Mouse (Mus musculus): ENCODE results near the gene Tmem44. TPM values are rescaled to one million over a fixed set of nuclear protein-coding genes. Genes with fewer than 3 reads are reported as not detected.

Tmem44 gene
- polyA plus RNA-seq, 1 experiment from 2014 or later: 39.3 TPM

GRCm38 (mm10) chr16:30575815-30576214, 25.2 kb upstream of the Tmem44 start:
- H3K27ac ChIP-seq: no peak overlapping the region

DNA sequence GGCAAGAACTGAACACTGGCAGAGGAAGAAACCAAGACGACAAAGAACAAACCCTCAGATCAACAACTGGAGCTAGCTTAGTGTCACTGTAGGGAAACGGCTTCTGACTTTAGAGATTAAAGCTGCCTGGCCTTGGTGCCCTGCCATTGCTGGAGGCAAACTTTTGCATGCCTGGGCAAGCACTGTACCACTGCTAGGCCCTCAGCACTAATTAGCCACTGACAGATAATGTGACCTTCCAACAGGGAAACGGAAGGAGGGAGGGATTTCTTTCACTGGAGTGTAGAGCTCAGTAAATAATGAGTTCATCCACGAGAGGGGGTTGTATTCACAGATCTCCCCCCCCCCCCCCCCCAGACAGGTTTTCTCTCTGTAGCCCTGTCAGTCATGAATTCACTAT, 21.6 kb upstream of the Tmem44 start:
- H3K36me3 ChIP-seq: peaks cover 99% of the 10 kb centered on the region
- H3K4me3 ChIP-seq: no peak overlapping the region
- WGBS: 74% methylated on average over 4 of the region's 4 CpGs
- H3K27ac ChIP-seq: no peak overlapping the region
- no peaks in the 10 kb centered on the region for H3K9me3 ChIP-seq
- no peaks in the 10 kb centered on the region for H3K27me3 ChIP-seq (ENCODE audit: insufficient read depth, poor library complexity, severe bottlenecking)
- no peaks in the 10 kb centered on the region for H3K4me1 ChIP-seq (replicated peaks)
- DNase-seq (ENCODE audit: low spot score): no peak

More at GRCm38 (mm10) chr16:30575815-30576214, 25.2 kb upstream of the Tmem44 start:
- Histone ChIP-seq H3K4me3 (no peak overlapping the region), H3K27me3 (ENCODE audit: insufficient read depth, poor library complexity, severe bottlenecking) (no peaks in the 10 kb centered on the region), H3K9me3 (no peaks in the 10 kb centered on the region), H3K4me1 (replicated peaks) (no peaks in the 10 kb centered on the region), H3K36me3 (peaks cover 100% of the 10 kb centered on the region)
- 91% methylated on average over 7 of the region's 7 CpGs for WGBS
- DNase-seq (ENCODE audit: low spot score): no peak

DNA sequence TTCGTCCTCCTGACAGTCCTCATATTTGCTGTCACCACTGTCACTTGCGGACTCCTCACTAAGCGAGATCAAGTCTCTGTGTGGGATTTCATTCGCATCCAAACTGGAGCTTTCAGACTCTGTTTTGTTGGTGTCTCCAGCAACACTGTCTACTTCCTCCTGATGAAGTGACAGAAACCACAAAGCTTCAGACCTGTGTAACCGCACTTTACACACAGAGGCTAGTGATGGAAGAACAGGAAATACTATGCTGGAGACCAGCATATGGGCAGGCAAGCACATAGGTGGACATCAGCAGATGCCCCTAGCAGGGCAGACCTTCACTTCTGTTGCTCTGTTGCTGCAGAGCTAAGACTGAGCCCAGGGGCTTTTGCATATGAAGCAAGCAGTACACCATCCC, 20.7 kb upstream of the Tmem44 start:
- peaks cover 99% of the 10 kb centered on the region for H3K36me3 ChIP-seq
- H3K27ac ChIP-seq: no peak overlapping the region
- DNase-seq (ENCODE audit: low spot score): no peak
- no peaks in the 10 kb centered on the region for H3K4me1 ChIP-seq (replicated peaks)
- no peaks in the 10 kb centered on the region for H3K27me3 ChIP-seq (ENCODE audit: insufficient read depth, poor library complexity, severe bottlenecking)
- no peak overlapping the region for H3K4me3 ChIP-seq
- whole genome bisulfite sequencing: 96% methylated on average over 5 of the region's 5 CpGs
- H3K9me3 ChIP-seq: no peaks in the 10 kb centered on the region

DNA sequence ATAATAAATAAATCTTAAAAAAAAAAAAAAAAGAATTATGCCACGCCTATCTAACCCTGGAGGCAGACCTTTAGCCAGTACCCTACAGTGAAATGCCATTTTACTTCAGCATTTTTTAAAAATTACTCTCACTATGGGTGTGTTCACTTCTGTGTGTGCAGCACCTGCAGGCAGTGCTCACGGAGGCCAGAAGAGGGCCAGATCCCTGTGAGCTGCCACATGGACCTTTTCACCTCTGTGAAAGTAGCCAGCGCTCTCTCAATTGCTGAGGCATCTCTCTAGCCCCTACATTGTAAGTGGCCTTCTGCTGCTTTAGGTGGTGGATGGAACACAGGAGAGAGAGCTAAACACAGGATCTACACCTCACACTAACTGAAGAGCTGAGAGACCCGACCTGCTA, 19.5 kb upstream of the Tmem44 start:
- Histone ChIP-seq H3K4me1 (replicated peaks) (no peaks in the 10 kb centered on the region), H3K36me3 (peaks cover 99% of the 10 kb centered on the region), H3K27ac (no peak overlapping the region), H3K27me3 (ENCODE audit: insufficient read depth, poor library complexity, severe bottlenecking) (no peaks in the 10 kb centered on the region), H3K4me3 (no peak overlapping the region), H3K9me3 (no peaks in the 10 kb centered on the region)
- no peak for DNase-seq (ENCODE audit: low spot score)
- WGBS: 92% methylated on average over 4 of the region's 4 CpGs

DNA sequence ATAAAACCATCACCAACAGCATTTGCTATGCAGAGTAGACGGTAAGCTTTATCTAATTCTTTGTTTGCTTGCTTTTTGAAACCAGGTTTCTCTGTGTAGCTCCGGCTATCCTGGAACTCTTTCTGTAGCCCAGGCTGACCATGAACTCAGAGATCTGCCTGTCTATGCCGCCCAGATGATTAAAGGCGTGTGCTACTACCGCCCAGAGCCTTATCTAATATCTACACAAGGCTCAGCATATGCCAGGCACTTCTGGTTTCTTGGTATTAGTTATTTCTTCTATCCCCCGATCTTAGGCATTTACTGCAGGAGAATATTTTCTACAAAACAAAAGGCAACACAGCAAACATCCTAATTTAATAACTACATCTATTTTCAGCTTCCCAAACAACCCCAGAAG, 15.0 kb upstream of the Tmem44 start:
- no peaks in the 10 kb centered on the region for H3K4me1 ChIP-seq (replicated peaks)
- no peak for DNase-seq (ENCODE audit: low spot score)
- peaks cover 99% of the 10 kb centered on the region for H3K36me3 ChIP-seq
- H3K27me3 ChIP-seq (ENCODE audit: insufficient read depth, poor library complexity, severe bottlenecking): no peaks in the 10 kb centered on the region
- H3K9me3 ChIP-seq: no peaks in the 10 kb centered on the region
- no peak overlapping the region for H3K27ac ChIP-seq
- WGBS: 94% methylated on average over 6 of the region's 6 CpGs
- H3K4me3 ChIP-seq: no peak overlapping the region

- no peaks in the 10 kb centered on the region for H3K4me1 ChIP-seq (replicated peaks)
- H3K36me3 ChIP-seq: peaks cover 100% of the 10 kb centered on the region
- WGBS: 92% methylated on average over 4 of the region's 4 CpGs
- no peak overlapping the region for H3K27ac ChIP-seq
- DNase-seq (ENCODE audit: low spot score): no peak
- H3K9me3 ChIP-seq: peaks cover 17% of the 10 kb centered on the region; the same call in 1 of the 2 replicates
- no peaks in the 10 kb centered on the region for H3K27me3 ChIP-seq (ENCODE audit: insufficient read depth, poor library complexity, severe bottlenecking)
- H3K4me3 ChIP-seq: no peak overlapping the region
Measured at GRCm38 (mm10) chr16:30560601-30561000, 10.0 kb upstream of the Tmem44 start.

DNA sequence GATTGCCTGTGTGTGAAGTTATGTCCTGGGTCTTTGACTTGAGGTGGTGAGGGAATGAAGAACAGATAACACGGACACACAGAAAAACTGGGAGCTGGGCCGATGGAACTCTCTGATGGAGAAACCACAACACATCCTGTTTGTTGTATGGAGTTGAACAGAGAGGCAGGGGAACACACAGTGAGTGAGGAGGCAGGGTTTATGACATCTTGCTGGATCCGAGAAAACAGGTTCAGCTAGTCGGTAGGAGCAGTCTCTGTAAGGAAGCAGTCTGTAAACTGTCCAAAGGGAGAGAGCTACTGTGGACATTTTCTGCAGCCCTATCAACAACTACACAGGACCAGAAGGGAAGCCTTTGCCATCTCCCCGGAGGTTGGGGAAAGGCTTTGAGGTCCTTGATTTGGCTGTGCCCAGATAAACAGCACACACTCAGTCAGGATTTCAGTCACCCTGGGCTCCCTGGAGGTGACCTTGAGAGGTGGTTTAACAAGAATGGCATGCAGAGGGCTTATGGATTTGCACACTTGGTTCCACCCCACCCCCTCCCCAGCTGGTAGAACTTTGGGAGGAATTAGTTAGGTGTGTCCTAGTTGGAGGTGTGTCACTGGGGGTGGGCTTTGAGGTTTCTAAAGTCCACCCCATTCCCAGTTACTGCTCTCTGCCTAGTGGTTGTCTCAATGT, 8.8 kb upstream of the Tmem44 start:
- H3K36me3 ChIP-seq: peaks cover 93% of the 10 kb centered on the region
- WGBS: 94% methylated on average over 5 of the region's 5 CpGs

GRCm38 (mm10) chr16:30554109-30554508, 3.5 kb upstream of the Tmem44 start:
- peaks cover 31% of the 10 kb centered on the region; the same call in 1 of the 2 replicates for H3K9me3 ChIP-seq
- no peak overlapping the region for H3K4me3 ChIP-seq

More for the DNA sequence above, 8.8 kb upstream of the Tmem44 start:
- DNase-seq (ENCODE audit: low spot score): no peak
- Histone ChIP-seq H3K4me3 (no peak overlapping the region), H3K9me3 (peaks cover 26% of the 10 kb centered on the region; the same call in 1 of the 2 replicates), H3K4me1 (replicated peaks) (no peaks in the 10 kb centered on the region), H3K27me3 (ENCODE audit: insufficient read depth, poor library complexity, severe bottlenecking) (no peaks in the 10 kb centered on the region), H3K27ac (no peak overlapping the region)

DNA sequence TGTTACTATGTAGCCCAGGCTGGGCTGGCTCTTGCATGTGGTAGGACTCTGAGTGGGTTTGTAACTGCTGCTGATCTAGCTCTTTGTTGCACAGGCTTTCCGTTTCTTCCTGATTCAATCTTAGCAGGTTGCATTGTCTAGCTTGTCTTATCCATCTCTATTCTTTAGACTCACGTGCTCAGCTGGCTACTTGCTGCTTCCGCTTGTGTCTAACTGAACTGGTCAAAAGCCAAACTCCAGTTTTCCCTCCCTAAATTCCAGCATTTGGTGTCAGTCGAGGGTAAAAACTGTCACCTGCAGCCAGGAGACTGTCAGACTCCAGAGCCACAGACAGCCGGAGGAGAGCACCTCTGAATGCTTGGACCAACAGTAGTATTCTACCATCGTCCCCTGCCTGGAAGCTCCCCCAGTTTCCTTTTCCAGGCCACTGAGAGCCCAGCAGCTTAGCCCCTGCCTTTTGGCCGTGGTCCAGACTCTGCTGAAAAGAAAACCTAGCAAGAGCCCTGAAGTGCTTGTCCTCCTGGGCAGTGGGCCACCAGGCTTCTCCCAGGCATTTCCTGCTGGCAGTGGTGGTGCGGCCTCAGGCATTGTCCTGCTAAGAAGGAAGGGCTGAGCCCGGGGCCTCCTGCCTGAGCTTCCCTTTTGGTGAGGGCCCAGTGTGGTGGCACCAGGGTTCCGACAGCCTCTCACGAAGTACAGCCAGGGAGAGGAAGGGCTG, 2.1 kb upstream of the Tmem44 start:
- Histone ChIP-seq H3K27ac (peak overlapping the region; percentile 75), H3K4me3 (no peak overlapping the region), H3K4me1 (replicated peaks) (peaks cover 31% of the 10 kb centered on the region), H3K9me3 (peaks cover 31% of the 10 kb centered on the region; the same call in 1 of the 2 replicates), H3K27me3 (ENCODE audit: insufficient read depth, poor library complexity, severe bottlenecking) (peaks cover 21% of the 10 kb centered on the region; the same call in 1 of the 2 replicates), H3K36me3 (peaks cover 26% of the 10 kb centered on the region)
- 42% methylated on average over 11 of the region's 11 CpGs for WGBS
- no peak for DNase-seq (ENCODE audit: low spot score)

More at GRCm38 (mm10) chr16:30554109-30554508, 3.5 kb upstream of the Tmem44 start:
- peaks cover 24% of the 10 kb centered on the region for H3K4me1 ChIP-seq (replicated peaks)
- H3K36me3 ChIP-seq: peaks cover 40% of the 10 kb centered on the region
- no peak overlapping the region for H3K27ac ChIP-seq
- 94% methylated on average over 8 of the region's 8 CpGs for WGBS
- peaks cover 18% of the 10 kb centered on the region; the same call in 1 of the 2 replicates for H3K27me3 ChIP-seq (ENCODE audit: insufficient read depth, poor library complexity, severe bottlenecking)
- DNase-seq (ENCODE audit: low spot score): no peak

DNA sequence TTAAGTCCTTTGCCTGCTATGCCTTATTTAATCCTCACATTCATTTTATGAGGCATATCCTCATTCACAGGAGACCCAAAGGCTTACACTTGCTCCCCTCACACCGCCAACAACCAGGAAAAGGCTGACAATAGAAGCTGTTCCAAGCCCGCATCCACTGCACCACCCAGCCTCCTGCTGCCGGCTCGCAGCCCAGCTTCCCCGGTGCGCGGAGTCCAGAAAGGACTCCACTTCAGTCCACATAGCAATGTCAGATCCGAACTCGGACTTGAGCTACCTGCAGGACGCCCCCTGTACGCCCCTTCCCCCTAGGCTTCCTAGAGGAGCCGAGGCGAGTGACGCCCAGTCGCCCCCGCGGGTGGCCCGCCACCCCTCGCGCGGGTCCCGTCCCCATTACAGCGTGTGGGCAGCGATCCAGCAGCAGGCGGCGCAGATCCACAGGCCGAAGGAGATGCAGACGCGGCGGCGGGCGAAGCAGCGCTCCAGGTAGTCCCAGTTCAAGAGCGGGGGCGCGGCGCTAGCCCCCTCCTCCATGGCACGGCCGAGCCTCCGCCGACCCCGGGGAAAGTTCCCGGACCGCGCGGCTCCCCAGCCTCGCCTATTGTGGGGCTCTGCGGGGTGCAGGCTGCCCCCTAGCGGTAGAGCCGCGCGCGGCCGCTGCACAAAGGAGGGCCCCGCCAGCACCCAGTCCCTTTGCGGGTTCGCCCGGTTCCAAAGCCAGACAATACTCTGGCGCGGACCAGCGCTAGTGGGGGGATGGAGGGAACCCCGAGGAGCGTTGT, 485 bp downstream of the Tmem44 start:
- WGBS: 1% methylated on average over 63 of the region's 63 CpGs
- DNase-seq (ENCODE audit: low spot score): peak; percentile 87
- H3K36me3 ChIP-seq: peaks cover 22% of the 10 kb centered on the region
- peak overlapping the region; percentile 80 for H3K4me3 ChIP-seq
- peak overlapping the region; percentile 97 for H3K27ac ChIP-seq
- peaks cover 21% of the 10 kb centered on the region; the same call in 1 of the 2 replicates for H3K27me3 ChIP-seq (ENCODE audit: insufficient read depth, poor library complexity, severe bottlenecking)
- H3K9me3 ChIP-seq: peaks cover 11% of the 10 kb centered on the region; the same call in 1 of the 2 replicates
- peaks cover 31% of the 10 kb centered on the region for H3K4me1 ChIP-seq (replicated peaks)

DNA sequence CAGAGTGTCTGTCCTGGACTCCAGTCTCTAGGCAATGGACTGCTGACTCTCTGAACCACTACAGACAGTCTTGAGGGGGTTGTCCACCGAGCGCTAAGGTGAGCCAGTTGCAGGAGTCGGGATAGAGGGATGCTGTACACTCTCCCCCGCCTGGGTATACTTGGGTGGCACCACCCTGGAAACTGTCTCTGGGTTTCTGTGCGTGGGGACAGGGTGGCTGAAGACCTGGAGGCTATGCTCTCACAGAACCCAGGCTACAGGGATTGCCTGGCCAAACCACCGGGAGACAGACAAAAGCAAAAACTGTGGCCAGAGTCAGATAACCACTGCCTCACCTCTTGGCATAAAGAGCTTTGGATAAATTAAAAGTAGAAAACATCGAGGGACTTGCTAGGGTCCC, 1.1 kb downstream of the Tmem44 start:
- Histone ChIP-seq H3K4me1 (replicated peaks) (peaks cover 31% of the 10 kb centered on the region), H3K36me3 (peaks cover 28% of the 10 kb centered on the region), H3K27ac (peak overlapping the region; percentile 97), H3K4me3 (peak overlapping the region; percentile 80), H3K9me3 (peaks cover 5% of the 10 kb centered on the region; the same call in 1 of the 2 replicates), H3K27me3 (ENCODE audit: insufficient read depth, poor library complexity, severe bottlenecking) (peaks cover 21% of the 10 kb centered on the region; the same call in 1 of the 2 replicates)
- DNase-seq (ENCODE audit: low spot score): no peak
- WGBS: 81% methylated on average over 7 of the region's 7 CpGs

GRCm38 (mm10) chr16:30548291-30548690, 2.4 kb downstream of the Tmem44 start:
- Histone ChIP-seq H3K36me3 (peaks cover 37% of the 10 kb centered on the region), H3K4me1 (replicated peaks) (peaks cover 31% of the 10 kb centered on the region), H3K27me3 (ENCODE audit: insufficient read depth, poor library complexity, severe bottlenecking) (peaks cover 21% of the 10 kb centered on the region; the same call in 1 of the 2 replicates), H3K27ac (no peak overlapping the region), H3K9me3 (no peaks in the 10 kb centered on the region; the same call in 1 of the 2 replicates), H3K4me3 (no peak overlapping the region)
- 88% methylated on average over 5 of the region's 5 CpGs for WGBS
- DNase-seq (ENCODE audit: low spot score): no peak

Data from hindbrain, embryonic 10.5 days (tissue).